Mouse (Mus musculus): ENCODE measurements around the gene Mafk.
"Not testable (repeated sequence)": the region's sequence is repeated elsewhere in the genome, so short reads cannot be mapped to it uniquely, and the experiment has no call there.

Gene Mafk

GRCm38 (mm10) chr5:139791227-139792158 is at the start of gene Mafk:
TSS of gene Mafk (plus strand) at chr5:139791513.
- DNase-seq (ENCODE audit: low spot score), result peak; percentile 98

- DNase-seq (ENCODE audit: low spot score), result not testable (repeated sequence)
Measured at GRCm38 (mm10) chr5:139742640-139743039, 48.7 kb upstream of the Mafk start.

- DNase-seq (ENCODE audit: low spot score), result no peak
Measured at GRCm38 (mm10) chr5:139745771-139746170, 45.5 kb upstream of the Mafk start.

GRCm38 (mm10) chr5:139749413-139750125 is 41.7 kb upstream of the Mafk start:
- DNase-seq (ENCODE audit: low spot score), result no peak

- DNase-seq (ENCODE audit: low spot score), result peak; percentile 34
Measured at GRCm38 (mm10) chr5:139750535-139750934, 40.8 kb upstream of the Mafk start.

- no peak for DNase-seq (ENCODE audit: low spot score)
Measured at GRCm38 (mm10) chr5:139754753-139755152, 36.6 kb upstream of the Mafk start.

- DNase-seq (ENCODE audit: low spot score), result no peak
Measured at GRCm38 (mm10) chr5:139756135-139756534, 35.2 kb upstream of the Mafk start.

- DNase-seq (ENCODE audit: low spot score), result no peak
Measured at GRCm38 (mm10) chr5:139756586-139756985, 34.7 kb upstream of the Mafk start.

GRCm38 (mm10) chr5:139758096-139758495 is 33.2 kb upstream of the Mafk start:
- DNase-seq (ENCODE audit: low spot score), result no peak

- DNase-seq (ENCODE audit: low spot score), result no peak
Measured at GRCm38 (mm10) chr5:139764296-139764695, 27.0 kb upstream of the Mafk start.

GRCm38 (mm10) chr5:139768216-139768615 is 23.1 kb upstream of the Mafk start:
- no peak for DNase-seq (ENCODE audit: low spot score)

GRCm38 (mm10) chr5:139775216-139775926 is 15.9 kb upstream of the Mafk start, which contains the start of gene Ints1:
TSS of gene Ints1 (minus strand) at chr5:139775674.
- DNase-seq (ENCODE audit: low spot score), result peak; percentile 90

GRCm38 (mm10) chr5:139776966-139777365 is 14.3 kb upstream of the Mafk start:
- no peak for DNase-seq (ENCODE audit: low spot score)

GRCm38 (mm10) chr5:139781406-139781805 is 9.9 kb upstream of the Mafk start:
- no peak for DNase-seq (ENCODE audit: low spot score)

- DNase-seq (ENCODE audit: low spot score), result no peak
Measured at GRCm38 (mm10) chr5:139789466-139789865, 1.8 kb upstream of the Mafk start.

GRCm38 (mm10) chr5:139792159-139792775 is 954 bp downstream of the Mafk start:
- no peak for DNase-seq (ENCODE audit: low spot score)

- DNase-seq (ENCODE audit: low spot score), result no peak
Measured at GRCm38 (mm10) chr5:139792966-139793337, 1.6 kb downstream of the Mafk start.

- DNase-seq (ENCODE audit: low spot score), result peak; percentile 81
Measured at GRCm38 (mm10) chr5:139793338-139794089, 2.2 kb downstream of the Mafk start.

- DNase-seq (ENCODE audit: low spot score), result no peak
Measured at GRCm38 (mm10) chr5:139794137-139794536, 2.8 kb downstream of the Mafk start.

- no peak for DNase-seq (ENCODE audit: low spot score)
Measured at GRCm38 (mm10) chr5:139794938-139795337, 3.6 kb downstream of the Mafk start.

GRCm38 (mm10) chr5:139796001-139796620 is 4.8 kb downstream of the Mafk start:
- DNase-seq (ENCODE audit: low spot score), result no peak

Measured in yolk sac, embryonic 10.5 days (tissue).